Mouse (Mus musculus): Measurements from ENCODE around the gene Calhm6. TPM values are rescaled to one million over a fixed set of nuclear protein-coding genes. Genes with fewer than 3 reads are reported as not detected.

Calhm6 gene
- polyA plus RNA-seq (2014; fragmentation: Nextera tagmentation; extraction: Ambion mirVana): 0.66 and 0.75 TPM in 2 replicates

DNA sequence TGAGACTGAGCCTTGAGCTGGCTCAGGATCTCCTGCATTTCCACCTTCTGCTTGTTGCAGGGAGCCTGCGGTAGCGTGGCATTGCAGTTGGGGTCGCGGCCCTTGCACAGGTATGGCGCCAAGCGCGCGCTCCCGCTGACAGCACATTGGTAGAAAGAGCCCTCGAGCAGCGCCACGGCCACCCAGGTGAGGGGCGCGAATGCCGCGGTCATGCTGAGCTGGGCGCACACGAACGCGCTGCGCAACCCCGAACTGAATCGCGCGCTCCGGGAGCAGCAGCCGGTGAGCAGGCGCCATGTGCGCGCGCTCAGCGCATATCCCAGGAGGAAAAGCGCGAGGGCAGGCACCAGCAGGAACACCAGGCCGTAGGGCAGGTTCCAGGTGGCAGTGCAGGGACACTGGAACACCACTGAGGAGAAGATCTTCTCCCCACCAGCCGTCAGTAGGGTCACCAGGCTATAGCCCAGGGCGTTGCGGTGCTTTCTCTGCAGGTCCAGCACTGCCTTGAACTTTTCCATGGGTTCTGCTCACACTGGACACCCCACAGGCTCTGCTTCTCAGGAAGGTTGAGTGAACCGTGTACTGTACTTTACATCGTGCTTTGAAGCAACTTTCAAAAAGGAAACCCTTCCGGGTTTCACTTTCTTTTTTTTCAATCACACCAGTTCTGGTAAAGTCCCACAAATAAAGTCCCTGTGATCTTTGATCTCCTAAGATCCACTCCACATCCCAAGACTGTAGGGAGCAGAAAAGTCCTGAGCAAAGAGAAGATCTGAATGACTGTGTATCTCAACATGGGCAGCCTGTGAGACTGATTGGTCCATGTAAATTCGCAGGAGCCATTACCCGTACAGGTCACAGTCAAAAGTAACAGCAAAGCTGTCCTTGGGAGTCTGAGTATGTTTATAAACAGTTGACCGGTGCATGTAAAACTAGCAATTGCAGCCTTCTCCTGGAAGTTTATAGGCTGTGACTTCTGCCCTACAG is at the start of gene Calhm6:
Calhm6 (minus strand) TSS at position 593 of the 987 bp plus-strand sequence.
- H3K4me2 ChIP-seq (ENCODE audit: low read depth, low read length): peak within 1 kb of the TSS; percentile 61
- no peaks in the 10 kb centered on the region for H3K9me3 ChIP-seq (ENCODE audit: control insufficient read depth, low read length)
- no peaks in the 10 kb centered on the region for H3K36me3 ChIP-seq (ENCODE audit: control insufficient read depth, insufficient read depth, low read length)
- H3K27ac ChIP-seq (ENCODE audit: low read depth, low read length): no peak within 1 kb of the TSS
- H3K27me3 ChIP-seq (ENCODE audit: control insufficient read depth, insufficient read depth, low read length): no peaks in the 10 kb centered on the region
- WGBS: 19% methylated on average over 44 of the region's 44 CpGs
- no peaks in the 10 kb centered on the region for H3K4me1 ChIP-seq (ENCODE audit: control insufficient read depth, insufficient read depth, low read length)
- ATAC-seq (ENCODE audit: low read depth): peak; percentile 88
- peak within 1 kb of the TSS; percentile 42 for H3K4me3 ChIP-seq (ENCODE audit: low read depth, low read length)
- H3K9ac ChIP-seq (replicated peaks; ENCODE audit: low read depth, low read length): peak within 1 kb of the TSS; percentile 51

DNA sequence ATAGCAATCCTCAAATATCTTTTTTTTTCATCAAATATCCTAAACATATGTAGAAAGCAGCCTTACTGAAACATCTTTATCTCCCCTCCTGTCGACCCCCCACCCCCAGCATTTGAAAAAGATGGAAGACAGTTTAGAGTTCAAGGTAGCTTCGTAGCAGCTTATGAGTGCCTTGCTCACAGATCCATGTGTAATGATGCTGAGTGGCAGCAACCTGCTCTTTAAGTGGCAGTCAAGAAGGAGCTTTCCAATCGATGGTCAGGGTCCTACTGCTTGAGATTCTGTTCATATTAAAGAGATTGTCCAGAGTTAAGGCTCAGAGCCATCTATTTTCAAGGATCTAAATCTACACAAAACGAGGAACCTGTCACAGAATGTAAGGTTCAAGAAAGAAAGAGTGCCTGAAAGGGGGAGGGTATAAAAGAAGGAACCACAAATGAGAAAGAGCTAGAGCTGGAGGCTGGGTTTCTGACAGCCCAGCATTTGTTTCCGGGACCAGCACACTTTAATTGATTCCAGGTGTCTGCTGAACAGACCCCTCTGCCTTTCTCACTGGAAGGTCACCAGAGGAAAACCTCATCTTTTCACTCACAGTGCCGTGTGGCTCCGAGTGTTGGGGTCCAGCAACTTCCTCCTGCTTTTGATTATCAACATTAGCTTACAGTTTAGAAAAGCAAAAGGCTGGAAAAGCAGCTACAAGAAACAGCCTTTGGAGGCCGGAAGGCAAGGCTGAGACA is 48.3 kb upstream of the Calhm6 start:
- no peak overlapping the region for H3K4me3 ChIP-seq (ENCODE audit: low read depth, low read length)
- H3K4me1 ChIP-seq (ENCODE audit: control insufficient read depth, insufficient read depth, low read length): no peaks in the 10 kb centered on the region
- ATAC-seq (ENCODE audit: low read depth): no peak
- H3K36me3 ChIP-seq (ENCODE audit: control insufficient read depth, insufficient read depth, low read length): no peaks in the 10 kb centered on the region
- H3K4me2 ChIP-seq (ENCODE audit: low read depth, low read length): no peak overlapping the region
- no peaks in the 10 kb centered on the region for H3K27me3 ChIP-seq (ENCODE audit: control insufficient read depth, insufficient read depth, low read length)
- WGBS: 62% methylated on average over 8 of the region's 8 CpGs
- H3K9ac ChIP-seq (replicated peaks; ENCODE audit: low read depth, low read length): no peak overlapping the region
- no peaks in the 10 kb centered on the region for H3K9me3 ChIP-seq (ENCODE audit: control insufficient read depth, low read length)
- H3K27ac ChIP-seq (ENCODE audit: low read depth, low read length): no peak overlapping the region

DNA sequence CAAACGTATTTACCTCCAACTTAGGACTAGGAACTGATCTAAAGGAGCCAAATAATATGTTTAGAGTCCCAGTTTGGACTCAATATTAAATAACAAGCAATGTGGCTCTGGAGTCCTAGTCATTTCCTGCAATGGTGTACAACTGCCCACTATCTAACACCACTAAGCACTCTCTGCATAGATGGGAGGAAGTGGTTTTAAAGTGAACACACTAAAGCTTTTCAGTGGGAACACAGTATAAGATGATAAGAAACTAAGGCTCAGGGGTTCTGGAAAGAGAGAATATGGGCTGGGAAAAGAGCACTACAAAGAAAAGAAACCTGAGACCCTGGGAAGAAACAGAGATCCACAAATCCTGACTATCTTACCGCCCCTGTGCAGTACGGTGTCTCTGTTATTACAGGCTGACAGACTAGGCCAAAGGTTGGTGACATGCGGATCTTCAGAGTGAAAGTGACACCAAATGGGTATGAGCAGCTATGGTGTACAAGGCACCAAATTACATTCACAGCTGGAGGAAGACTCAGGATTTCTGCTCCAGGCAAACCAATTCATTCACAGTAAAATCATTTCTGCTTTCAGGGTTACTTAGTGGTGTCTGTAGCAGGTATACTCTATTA is 45.0 kb upstream of the Calhm6 start:
- H3K4me2 ChIP-seq (ENCODE audit: low read depth, low read length): no peak overlapping the region
- no peak for ATAC-seq (ENCODE audit: low read depth)
- WGBS: 86% methylated on average over 4 of the region's 4 CpGs
- no peak overlapping the region for H3K27ac ChIP-seq (ENCODE audit: low read depth, low read length)
- H3K9ac ChIP-seq (replicated peaks; ENCODE audit: low read depth, low read length): no peak overlapping the region
- no peaks in the 10 kb centered on the region for H3K9me3 ChIP-seq (ENCODE audit: control insufficient read depth, low read length)
- H3K4me1 ChIP-seq (ENCODE audit: control insufficient read depth, insufficient read depth, low read length): no peaks in the 10 kb centered on the region
- no peak overlapping the region for H3K4me3 ChIP-seq (ENCODE audit: low read depth, low read length)
- no peaks in the 10 kb centered on the region for H3K36me3 ChIP-seq (ENCODE audit: control insufficient read depth, insufficient read depth, low read length)
- H3K27me3 ChIP-seq (ENCODE audit: control insufficient read depth, insufficient read depth, low read length): no peaks in the 10 kb centered on the region

DNA sequence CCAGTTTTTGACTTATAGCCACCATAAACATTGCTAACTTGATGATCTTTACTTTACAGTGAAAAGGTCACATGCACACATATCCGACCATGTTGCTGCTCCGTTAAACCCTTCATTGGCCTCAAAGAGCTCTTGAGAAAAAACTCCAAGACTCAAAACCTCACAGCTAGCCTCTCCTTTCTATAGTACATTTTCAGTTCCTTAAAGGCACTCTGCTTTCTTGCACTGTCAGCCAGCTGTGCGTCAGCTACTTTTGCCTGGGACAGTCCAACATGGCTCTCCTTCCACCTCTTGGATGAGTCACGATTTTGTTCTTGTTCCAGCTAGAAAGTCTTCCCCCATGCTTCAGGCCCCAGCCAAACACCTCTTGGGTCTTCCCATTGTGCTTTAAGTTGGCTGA is 43.9 kb upstream of the Calhm6 start:
- H3K36me3 ChIP-seq (ENCODE audit: control insufficient read depth, insufficient read depth, low read length): no peaks in the 10 kb centered on the region
- H3K4me2 ChIP-seq (ENCODE audit: low read depth, low read length): no peak overlapping the region
- H3K27ac ChIP-seq (ENCODE audit: low read depth, low read length): no peak overlapping the region
- 82% methylated on average over 4 of the region's 4 CpGs for WGBS
- H3K9me3 ChIP-seq (ENCODE audit: control insufficient read depth, low read length): no peaks in the 10 kb centered on the region
- H3K9ac ChIP-seq (replicated peaks; ENCODE audit: low read depth, low read length): no peak overlapping the region
- no peaks in the 10 kb centered on the region for H3K4me1 ChIP-seq (ENCODE audit: control insufficient read depth, insufficient read depth, low read length)
- H3K27me3 ChIP-seq (ENCODE audit: control insufficient read depth, insufficient read depth, low read length): no peaks in the 10 kb centered on the region
- no peak overlapping the region for H3K4me3 ChIP-seq (ENCODE audit: low read depth, low read length)
- ATAC-seq (ENCODE audit: low read depth): no peak

DNA sequence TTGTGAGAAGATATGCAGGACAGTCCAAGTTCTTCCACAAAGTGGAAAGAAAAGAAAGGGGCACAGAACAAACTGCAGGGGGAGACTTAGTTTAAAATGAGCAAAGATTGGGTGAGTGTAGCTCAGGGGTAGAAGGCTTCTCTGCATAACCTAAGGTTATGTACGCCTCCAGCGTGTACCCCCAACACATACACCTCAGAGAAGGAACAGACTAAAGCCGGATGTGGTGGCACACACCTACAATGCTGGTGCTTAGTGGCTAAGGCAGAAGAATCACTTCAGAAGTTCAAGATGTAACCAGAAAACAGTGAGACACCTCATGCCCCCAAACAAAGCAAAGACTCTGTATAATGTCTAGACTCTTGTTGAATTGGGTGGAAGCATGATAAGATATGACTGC is 43.4 kb upstream of the Calhm6 start:
- Histone ChIP-seq H3K4me1 (ENCODE audit: control insufficient read depth, insufficient read depth, low read length) (no peaks in the 10 kb centered on the region), H3K4me3 (ENCODE audit: low read depth, low read length) (no peak overlapping the region), H3K27ac (ENCODE audit: low read depth, low read length) (no peak overlapping the region), H3K36me3 (ENCODE audit: control insufficient read depth, insufficient read depth, low read length) (no peaks in the 10 kb centered on the region), H3K9ac (replicated peaks; ENCODE audit: low read depth, low read length) (no peak overlapping the region), H3K27me3 (ENCODE audit: control insufficient read depth, insufficient read depth, low read length) (no peaks in the 10 kb centered on the region), H3K4me2 (ENCODE audit: low read depth, low read length) (no peak overlapping the region), H3K9me3 (ENCODE audit: control insufficient read depth, low read length) (no peaks in the 10 kb centered on the region)
- ATAC-seq (ENCODE audit: low read depth): no peak
- 94% methylated on average over 3 of the region's 3 CpGs for WGBS

DNA sequence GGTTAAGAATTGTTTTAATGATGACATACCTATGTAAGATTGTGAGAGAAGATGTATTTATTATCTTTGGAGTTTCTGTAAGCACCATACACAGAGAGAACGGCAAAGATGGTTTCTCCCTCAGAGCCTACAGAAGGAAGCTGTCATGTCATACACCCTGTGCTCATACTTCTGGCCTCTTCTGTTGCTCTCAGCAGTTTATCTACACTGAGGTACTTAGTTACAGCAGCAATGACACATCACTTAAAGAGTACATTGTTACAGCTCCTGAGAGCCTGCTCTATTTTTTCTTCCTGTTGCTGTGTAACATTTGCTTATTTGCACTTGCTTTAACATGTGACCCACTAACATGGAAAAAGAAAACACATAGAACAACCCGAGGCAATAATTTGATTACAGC is 39.2 kb upstream of the Calhm6 start:
- WGBS: 95% methylated on average over 2 of the region's 2 CpGs
- Histone ChIP-seq H3K27ac (ENCODE audit: low read depth, low read length) (no peak overlapping the region), H3K36me3 (ENCODE audit: control insufficient read depth, insufficient read depth, low read length) (no peaks in the 10 kb centered on the region), H3K4me3 (ENCODE audit: low read depth, low read length) (no peak overlapping the region), H3K9me3 (ENCODE audit: control insufficient read depth, low read length) (no peaks in the 10 kb centered on the region), H3K27me3 (ENCODE audit: control insufficient read depth, insufficient read depth, low read length) (no peaks in the 10 kb centered on the region), H3K9ac (replicated peaks; ENCODE audit: low read depth, low read length) (no peak overlapping the region), H3K4me1 (ENCODE audit: control insufficient read depth, insufficient read depth, low read length) (no peaks in the 10 kb centered on the region), H3K4me2 (ENCODE audit: low read depth, low read length) (no peak overlapping the region)
- ATAC-seq (ENCODE audit: low read depth): no peak

DNA sequence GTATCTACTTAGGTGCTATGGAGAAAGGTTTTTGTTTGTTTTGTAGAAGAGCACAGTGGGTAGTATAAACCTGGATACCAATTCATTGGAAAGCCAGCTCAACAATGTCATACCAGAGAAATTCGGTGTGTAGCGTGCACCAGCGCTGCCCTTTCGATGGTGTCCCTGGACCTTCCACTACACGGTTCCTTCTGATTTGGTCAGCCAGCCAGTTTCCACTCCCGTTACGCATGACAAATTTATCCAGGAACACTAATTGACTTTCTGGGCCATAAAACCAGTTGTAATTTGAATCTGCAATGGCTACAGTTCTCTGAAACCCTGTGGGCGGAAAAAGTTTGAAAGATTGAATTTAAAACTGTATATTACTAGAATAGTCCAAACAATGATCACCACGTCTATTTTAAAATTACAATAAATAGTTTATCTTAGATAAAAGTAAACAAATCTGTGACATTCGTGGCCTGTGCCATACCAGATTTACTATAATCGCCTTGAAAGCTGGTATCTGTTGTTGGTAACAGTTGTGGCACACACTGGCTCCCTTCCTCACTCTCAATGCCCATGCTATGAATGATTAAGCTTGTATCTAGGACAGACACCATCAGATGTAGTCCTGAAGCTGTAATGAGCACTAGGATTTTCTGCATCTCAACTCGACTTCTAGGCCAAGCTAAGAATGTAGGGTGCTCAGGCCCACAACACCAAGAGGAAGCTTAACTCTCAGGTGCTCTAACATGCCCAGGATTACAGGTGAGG is 28.2 kb upstream of the Calhm6 start:
- no peak overlapping the region for H3K4me2 ChIP-seq (ENCODE audit: low read depth, low read length)
- no peak overlapping the region for H3K9ac ChIP-seq (replicated peaks; ENCODE audit: low read depth, low read length)
- 76% methylated on average over 12 of the region's 12 CpGs for WGBS
- H3K27ac ChIP-seq (ENCODE audit: low read depth, low read length): no peak overlapping the region
- no peaks in the 10 kb centered on the region for H3K4me1 ChIP-seq (ENCODE audit: control insufficient read depth, insufficient read depth, low read length)
- H3K9me3 ChIP-seq (ENCODE audit: control insufficient read depth, low read length): no peaks in the 10 kb centered on the region
- H3K27me3 ChIP-seq (ENCODE audit: control insufficient read depth, insufficient read depth, low read length): no peaks in the 10 kb centered on the region
- no peak for ATAC-seq (ENCODE audit: low read depth)
- no peak overlapping the region for H3K4me3 ChIP-seq (ENCODE audit: low read depth, low read length)
- H3K36me3 ChIP-seq (ENCODE audit: control insufficient read depth, insufficient read depth, low read length): no peaks in the 10 kb centered on the region

DNA sequence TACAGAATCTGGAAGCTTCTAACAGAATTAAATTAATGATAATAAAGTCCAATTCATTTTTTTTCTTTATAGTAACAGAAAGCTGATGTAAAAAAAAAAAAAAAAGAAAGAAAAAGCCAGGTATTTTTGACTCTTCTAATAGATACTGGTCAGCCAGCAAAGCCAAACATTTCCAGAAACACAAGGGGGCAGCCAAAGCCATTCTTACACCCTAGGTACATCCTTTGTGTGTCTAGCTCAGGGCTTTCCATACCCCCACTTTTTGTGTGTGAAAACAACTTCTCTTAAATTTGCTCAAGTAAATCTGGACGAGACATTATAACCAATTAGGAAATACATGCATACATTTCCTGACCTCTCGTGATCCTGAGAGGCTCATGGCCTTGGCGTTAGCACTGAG is 24.0 kb upstream of the Calhm6 start:
- 83% methylated on average over 3 of the region's 3 CpGs for WGBS
- no peak overlapping the region for H3K4me2 ChIP-seq (ENCODE audit: low read depth, low read length)
- ATAC-seq (ENCODE audit: low read depth): no peak
- H3K36me3 ChIP-seq (ENCODE audit: control insufficient read depth, insufficient read depth, low read length): no peaks in the 10 kb centered on the region
- no peak overlapping the region for H3K27ac ChIP-seq (ENCODE audit: low read depth, low read length)
- H3K27me3 ChIP-seq (ENCODE audit: control insufficient read depth, insufficient read depth, low read length): no peaks in the 10 kb centered on the region
- H3K4me3 ChIP-seq (ENCODE audit: low read depth, low read length): no peak overlapping the region
- H3K4me1 ChIP-seq (ENCODE audit: control insufficient read depth, insufficient read depth, low read length): no peaks in the 10 kb centered on the region
- H3K9me3 ChIP-seq (ENCODE audit: control insufficient read depth, low read length): no peaks in the 10 kb centered on the region
- H3K9ac ChIP-seq (replicated peaks; ENCODE audit: low read depth, low read length): no peak overlapping the region

Measured in neural tube, embryonic 14.5 days (tissue).